Mouse (Mus musculus): ENCODE measurements around the gene Ric1. TPM values are rescaled to one million over a fixed set of nuclear protein-coding genes. Genes with fewer than 3 reads are reported as not detected.

Ric1 gene
- polyA plus RNA-seq, 1 experiment from 2014 or later: 31.4 TPM

DNA sequence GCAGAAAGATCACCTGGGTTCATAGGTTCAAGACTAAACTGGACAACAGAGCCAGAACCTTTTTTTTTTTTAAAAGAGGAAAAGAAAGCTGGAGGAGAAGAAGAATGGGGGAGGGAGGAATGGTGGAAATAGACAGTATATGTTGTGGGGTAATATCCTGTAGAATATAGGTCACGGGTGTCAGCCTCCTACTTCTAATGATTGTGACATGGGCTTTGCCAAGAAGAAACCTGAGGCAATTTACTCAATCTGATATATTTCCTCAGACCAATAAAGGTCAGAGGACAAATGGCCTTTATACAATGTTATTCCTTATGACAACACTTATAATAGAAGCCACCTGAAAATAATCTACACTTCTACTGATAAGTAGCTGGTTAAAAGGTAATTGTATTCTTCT, 21.7 kb upstream of the Ric1 start:
- no peak overlapping the region for H3K27ac ChIP-seq
- H3K4me3 ChIP-seq: no peak overlapping the region
- no peaks in the 10 kb centered on the region for H3K4me1 ChIP-seq
- H3K4me2 ChIP-seq (replicated peaks): no peak overlapping the region
- H3K27me3 ChIP-seq: no peaks in the 10 kb centered on the region
- H3K36me3 ChIP-seq: no peaks in the 10 kb centered on the region
- no peak overlapping the region for H3K9ac ChIP-seq
- H3K9me3 ChIP-seq: no peaks in the 10 kb centered on the region
- no peak for ATAC-seq (ENCODE audit: insufficient number of reproducible peaks, insufficient read depth, low FRiP score, low TSS enrichment)
- 56% methylated on average over 1 of the region's 1 CpGs for WGBS

DNA sequence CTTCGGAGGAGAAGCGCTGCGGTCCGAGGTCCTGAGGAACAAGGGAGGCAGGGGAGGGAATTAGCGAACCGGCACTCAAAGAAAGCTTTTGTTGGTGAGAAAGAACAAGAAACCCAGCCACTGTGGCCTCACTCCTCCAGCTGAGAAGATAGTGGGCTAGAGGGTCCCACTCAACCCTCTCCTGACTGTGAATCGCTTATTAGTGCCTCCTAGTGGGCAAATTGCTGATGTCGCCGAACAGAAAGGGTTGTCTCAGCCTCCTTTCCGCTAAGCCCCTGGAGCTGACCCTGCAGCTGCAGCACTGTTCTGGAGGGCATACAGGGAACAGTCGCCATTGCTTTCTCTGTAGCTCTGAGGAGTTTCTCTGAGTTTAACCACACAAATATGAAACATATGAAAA, 21.0 kb upstream of the Ric1 start:
- Histone ChIP-seq H3K27me3 (no peaks in the 10 kb centered on the region), H3K36me3 (no peaks in the 10 kb centered on the region), H3K4me2 (replicated peaks) (peak overlapping the region; percentile 35), H3K9ac (no peak overlapping the region), H3K4me1 (no peaks in the 10 kb centered on the region), H3K4me3 (no peak overlapping the region), H3K27ac (no peak overlapping the region), H3K9me3 (no peaks in the 10 kb centered on the region; the same call in 1 of the 2 replicates)
- 38% methylated on average over 11 of the region's 11 CpGs for WGBS
- ATAC-seq (ENCODE audit: insufficient number of reproducible peaks, insufficient read depth, low FRiP score, low TSS enrichment): no peak

DNA sequence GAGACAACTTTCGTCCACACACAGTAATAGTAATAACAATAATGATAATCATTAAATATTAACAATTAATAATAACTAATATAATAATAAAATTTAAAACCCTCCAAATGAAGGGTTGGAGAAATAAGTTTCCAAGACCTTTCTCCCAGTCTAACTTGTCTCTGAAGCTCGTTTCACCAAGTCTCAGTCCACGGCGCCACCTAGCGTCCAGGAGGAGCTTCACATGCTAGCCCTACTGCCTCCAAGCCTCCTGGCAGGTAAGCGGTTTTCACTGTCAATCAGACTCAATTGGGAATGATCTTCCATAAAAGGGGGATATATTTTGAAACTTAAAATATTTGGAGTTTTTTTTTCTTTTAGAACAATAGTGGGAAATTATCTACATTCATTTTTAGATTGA, 20.6 kb upstream of the Ric1 start:
- H3K27me3 ChIP-seq: no peaks in the 10 kb centered on the region
- no peak overlapping the region for H3K4me3 ChIP-seq
- H3K9me3 ChIP-seq: no peaks in the 10 kb centered on the region; the same call in 1 of the 2 replicates
- no peak overlapping the region for H3K27ac ChIP-seq
- no peak for ATAC-seq (ENCODE audit: insufficient number of reproducible peaks, insufficient read depth, low FRiP score, low TSS enrichment)
- H3K9ac ChIP-seq: no peak overlapping the region
- H3K36me3 ChIP-seq: no peaks in the 10 kb centered on the region
- no peaks in the 10 kb centered on the region for H3K4me1 ChIP-seq
- peak overlapping the region; percentile 35; the same call in 1 of the 2 replicates for H3K4me2 ChIP-seq (replicated peaks)
- 9% methylated on average over 6 of the region's 6 CpGs for WGBS

DNA sequence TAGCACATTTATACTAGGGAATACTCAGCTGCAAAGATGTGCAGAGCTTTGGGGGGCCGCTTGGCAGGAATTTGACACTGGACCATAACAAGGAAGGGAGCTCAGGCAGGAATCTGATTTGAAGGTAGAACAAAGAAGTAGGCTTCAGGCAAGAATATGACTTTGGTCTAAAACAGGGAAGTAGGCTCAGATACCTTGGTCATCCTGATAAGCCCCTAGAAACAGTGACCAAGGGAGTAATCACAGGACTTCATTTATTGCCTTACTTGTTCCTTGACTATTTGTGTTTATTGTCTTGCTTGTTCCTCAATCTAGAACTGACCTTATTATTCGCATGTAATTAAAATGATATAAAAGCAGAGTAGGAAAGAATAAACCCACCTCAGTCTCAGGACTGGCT, 18.0 kb upstream of the Ric1 start:
- WGBS: 87% methylated on average over 2 of the region's 2 CpGs

DNA sequence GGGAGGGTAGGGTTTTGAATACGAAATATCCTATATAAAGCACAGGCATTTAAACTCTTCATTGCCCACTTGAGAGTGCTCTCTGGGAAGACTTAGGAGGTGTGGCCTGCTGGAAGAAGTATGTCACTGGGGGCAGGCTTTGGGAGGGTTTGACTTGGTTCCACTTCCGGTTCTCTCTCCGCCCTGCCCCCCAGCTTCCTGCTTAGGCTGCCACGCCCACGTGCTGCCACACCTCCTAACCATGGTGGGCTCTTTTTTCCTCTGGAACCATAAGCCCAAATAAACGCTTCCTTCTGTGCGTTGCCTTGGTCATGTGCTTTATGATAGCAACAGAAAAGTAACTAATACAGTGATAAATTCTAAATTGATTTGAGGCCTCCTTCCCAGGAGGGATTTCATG, 16.5 kb upstream of the Ric1 start:
- ATAC-seq (ENCODE audit: insufficient number of reproducible peaks, insufficient read depth, low FRiP score, low TSS enrichment): no peak
- H3K27ac ChIP-seq: peak overlapping the region; percentile 47
- 77% methylated on average over 7 of the region's 7 CpGs for WGBS

More for the DNA sequence above, 18.0 kb upstream of the Ric1 start:
- no peaks in the 10 kb centered on the region for H3K36me3 ChIP-seq
- H3K4me3 ChIP-seq: no peak overlapping the region
- no peak overlapping the region for H3K9ac ChIP-seq
- H3K4me1 ChIP-seq: no peaks in the 10 kb centered on the region
- no peak for ATAC-seq (ENCODE audit: insufficient number of reproducible peaks, insufficient read depth, low FRiP score, low TSS enrichment)
- H3K27ac ChIP-seq: no peak overlapping the region
- H3K9me3 ChIP-seq: no peaks in the 10 kb centered on the region; the same call in 1 of the 2 replicates
- no peaks in the 10 kb centered on the region for H3K27me3 ChIP-seq
- no peak overlapping the region for H3K4me2 ChIP-seq (replicated peaks)

DNA sequence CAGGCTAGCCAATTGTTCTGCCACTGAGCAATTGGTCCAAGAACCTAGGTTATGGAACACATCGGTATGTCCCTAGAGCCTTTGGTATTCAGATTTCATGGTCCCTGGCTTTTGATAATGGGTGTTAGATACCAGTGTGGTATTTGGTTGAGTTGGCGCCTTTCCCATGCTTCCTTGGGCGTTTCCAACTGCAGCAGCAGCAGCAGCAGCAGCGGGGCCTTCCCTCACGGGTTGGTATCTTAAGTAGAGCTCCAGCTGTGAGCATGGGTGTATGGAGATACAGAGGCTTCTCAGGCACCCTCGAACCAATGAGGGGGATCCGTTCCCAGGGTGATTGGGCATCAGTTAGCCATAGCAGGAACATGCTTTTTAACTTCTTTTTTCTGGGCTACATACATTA, 13.9 kb upstream of the Ric1 start:
- H3K4me3 ChIP-seq: no peak overlapping the region
- no peak for ATAC-seq (ENCODE audit: insufficient number of reproducible peaks, insufficient read depth, low FRiP score, low TSS enrichment)
- no peak overlapping the region for H3K27ac ChIP-seq
- no peaks in the 10 kb centered on the region for H3K4me1 ChIP-seq
- 80% methylated on average over 7 of the region's 7 CpGs for WGBS
- H3K9ac ChIP-seq: no peak overlapping the region
- no peaks in the 10 kb centered on the region for H3K27me3 ChIP-seq
- H3K36me3 ChIP-seq: no peaks in the 10 kb centered on the region
- H3K9me3 ChIP-seq: no peaks in the 10 kb centered on the region; the same call in 1 of the 2 replicates
- no peak overlapping the region for H3K4me2 ChIP-seq (replicated peaks)

More for the DNA sequence above, 16.5 kb upstream of the Ric1 start:
- H3K36me3 ChIP-seq: no peaks in the 10 kb centered on the region
- H3K27me3 ChIP-seq: no peaks in the 10 kb centered on the region
- H3K4me2 ChIP-seq (replicated peaks): no peak overlapping the region; the same call in 1 of the 2 replicates
- H3K9me3 ChIP-seq: no peaks in the 10 kb centered on the region; the same call in 1 of the 2 replicates
- no peak overlapping the region for H3K9ac ChIP-seq
- H3K4me3 ChIP-seq: no peak overlapping the region
- no peaks in the 10 kb centered on the region for H3K4me1 ChIP-seq

DNA sequence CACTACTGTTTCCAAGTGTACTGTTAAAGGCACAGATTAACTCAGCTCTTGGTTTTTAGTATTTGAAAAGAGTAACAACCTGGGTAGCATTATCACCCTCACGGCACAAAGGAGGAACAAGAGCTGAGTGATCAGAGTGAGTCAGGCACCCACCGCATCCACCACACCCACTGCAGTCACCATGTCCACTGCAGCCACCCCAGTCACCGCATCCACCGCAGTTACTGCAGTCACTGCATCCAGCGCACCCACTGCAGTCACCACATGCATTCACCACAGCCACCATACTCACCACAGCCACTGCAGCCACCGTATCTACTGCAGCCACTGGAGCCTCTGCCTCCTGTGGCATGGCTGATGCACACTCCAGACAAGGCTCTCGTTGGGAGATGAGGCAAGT, 12.2 kb upstream of the Ric1 start:
- 89% methylated on average over 7 of the region's 7 CpGs for WGBS
- Histone ChIP-seq H3K4me1 (no peaks in the 10 kb centered on the region), H3K36me3 (no peaks in the 10 kb centered on the region), H3K4me2 (replicated peaks) (no peak overlapping the region), H3K4me3 (no peak overlapping the region), H3K27ac (no peak overlapping the region), H3K9ac (no peak overlapping the region), H3K27me3 (no peaks in the 10 kb centered on the region), H3K9me3 (no peaks in the 10 kb centered on the region; the same call in 1 of the 2 replicates)
- ATAC-seq (ENCODE audit: insufficient number of reproducible peaks, insufficient read depth, low FRiP score, low TSS enrichment): no peak

DNA sequence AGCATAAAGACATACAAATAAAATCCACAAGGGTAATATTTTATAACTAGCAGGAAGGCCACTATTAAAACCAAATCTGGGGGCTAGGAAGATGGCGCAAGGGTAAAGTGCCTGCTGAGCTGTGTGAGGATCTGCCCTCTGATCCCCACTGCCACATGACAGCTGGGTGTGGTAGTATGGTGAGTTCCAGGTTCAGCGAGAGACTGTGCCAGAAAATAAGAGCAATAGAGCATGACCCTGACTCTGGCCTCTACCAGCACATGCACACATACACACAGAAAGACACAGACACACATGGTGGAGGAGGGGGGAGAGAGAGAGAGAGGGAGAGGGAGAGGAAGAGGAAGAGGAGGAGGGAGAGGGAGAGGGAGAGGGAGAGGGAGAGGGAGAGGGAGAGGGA, 10.3 kb upstream of the Ric1 start:
- no peak overlapping the region for H3K4me3 ChIP-seq
- H3K27ac ChIP-seq: no peak overlapping the region
- no peaks in the 10 kb centered on the region for H3K4me1 ChIP-seq
- H3K36me3 ChIP-seq: 0 out of 2 replicates have a peak, but pooled peaks cover 5% of the 10 kb centered on the region
- no peak overlapping the region for H3K4me2 ChIP-seq (replicated peaks)
- H3K27me3 ChIP-seq: no peaks in the 10 kb centered on the region
- H3K9me3 ChIP-seq: no peaks in the 10 kb centered on the region
- H3K9ac ChIP-seq: no peak overlapping the region
- 77% methylated on average over 2 of the region's 2 CpGs for WGBS
- ATAC-seq (ENCODE audit: insufficient number of reproducible peaks, insufficient read depth, low FRiP score, low TSS enrichment): no peak

DNA sequence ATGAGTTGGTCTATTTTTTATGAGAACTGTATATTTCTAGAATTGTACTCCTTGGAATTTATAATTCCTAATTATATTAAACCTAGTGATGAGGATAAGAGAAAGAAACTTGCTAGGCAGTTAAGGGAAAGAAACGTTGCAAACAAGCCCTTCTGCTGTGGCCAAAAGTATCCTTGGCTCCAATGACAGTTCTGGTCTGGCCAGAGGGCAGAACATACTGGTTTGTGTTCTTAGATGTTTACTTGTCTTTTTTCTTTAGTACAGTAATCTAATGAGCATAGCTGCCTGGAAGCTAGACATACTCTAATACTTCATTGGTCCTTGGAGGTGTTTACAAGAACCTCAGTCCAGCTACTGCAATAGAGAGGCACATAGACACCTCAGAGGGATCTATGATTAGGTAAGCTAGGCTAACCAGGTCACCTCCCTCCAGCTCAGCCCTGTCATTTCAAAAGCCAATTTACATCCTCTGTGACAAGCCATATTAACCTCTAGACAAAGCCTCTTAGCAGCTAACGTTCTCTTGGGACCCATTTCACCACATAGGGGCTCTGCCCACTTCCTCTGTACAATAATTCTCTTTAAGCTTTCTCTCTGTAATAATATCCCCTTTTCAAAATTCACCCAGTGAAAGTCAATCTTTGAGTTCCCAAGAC, 8.8 kb upstream of the Ric1 start:
- Histone ChIP-seq H3K9me3 (no peaks in the 10 kb centered on the region), H3K36me3 (0 out of 2 replicates have a peak, but pooled peaks cover 5% of the 10 kb centered on the region), H3K9ac (no peak overlapping the region), H3K27me3 (no peaks in the 10 kb centered on the region), H3K4me1 (no peaks in the 10 kb centered on the region), H3K27ac (no peak overlapping the region), H3K4me2 (replicated peaks) (no peak overlapping the region), H3K4me3 (no peak overlapping the region)
- 45% methylated on average over 2 of the region's 2 CpGs for WGBS
- no peak for ATAC-seq (ENCODE audit: insufficient number of reproducible peaks, insufficient read depth, low FRiP score, low TSS enrichment)

DNA sequence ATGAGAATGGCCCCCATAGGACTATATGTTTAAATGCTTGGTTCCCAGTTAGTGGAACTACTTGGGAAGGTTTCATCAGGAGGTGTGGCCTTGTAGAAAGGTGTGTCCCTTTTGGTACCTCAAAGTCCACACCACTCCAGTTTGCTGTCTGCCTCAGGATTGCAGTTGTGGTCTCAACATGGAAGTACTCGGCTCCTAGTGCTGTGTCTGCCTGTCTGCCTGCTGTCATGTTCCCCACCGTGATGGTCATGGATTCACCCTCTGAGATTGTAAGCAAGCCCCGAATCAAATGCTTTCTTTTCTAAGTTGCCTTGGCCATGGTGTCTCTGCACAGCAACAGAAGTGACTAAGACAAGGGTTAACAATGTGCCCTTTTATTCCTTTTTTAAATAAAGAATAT, 8.0 kb upstream of the Ric1 start:
- ATAC-seq (ENCODE audit: insufficient number of reproducible peaks, insufficient read depth, low FRiP score, low TSS enrichment): no peak
- Histone ChIP-seq H3K27me3 (no peaks in the 10 kb centered on the region), H3K4me3 (no peak overlapping the region), H3K36me3 (0 out of 2 replicates have a peak, but pooled peaks cover 5% of the 10 kb centered on the region), H3K9me3 (no peaks in the 10 kb centered on the region), H3K4me1 (no peaks in the 10 kb centered on the region), H3K9ac (no peak overlapping the region), H3K4me2 (replicated peaks) (no peak overlapping the region), H3K27ac (no peak overlapping the region)
- 93% methylated on average over 3 of the region's 3 CpGs for WGBS

DNA sequence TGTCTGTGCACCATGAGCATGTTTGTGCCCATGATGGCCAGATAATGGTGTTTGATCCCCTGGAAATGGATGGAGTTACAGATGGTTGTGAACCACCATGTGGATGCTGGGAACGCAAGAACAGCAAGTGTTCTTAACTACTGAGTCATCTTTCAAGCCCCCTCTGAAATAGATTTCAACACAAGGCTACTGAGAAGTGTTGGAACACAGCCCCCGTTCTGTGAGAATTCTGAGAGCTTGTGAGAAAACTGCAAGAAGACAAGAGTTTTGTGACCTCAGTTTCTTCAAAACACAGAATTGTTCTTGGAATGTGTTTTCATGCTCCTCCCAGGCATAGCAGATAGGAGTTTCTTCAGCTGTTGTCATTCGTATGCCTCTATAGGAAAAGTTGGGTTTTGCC, 6.7 kb upstream of the Ric1 start:
- ATAC-seq (ENCODE audit: insufficient number of reproducible peaks, insufficient read depth, low FRiP score, low TSS enrichment): no peak
- H3K27me3 ChIP-seq: no peaks in the 10 kb centered on the region
- 90% methylated on average over 3 of the region's 3 CpGs for WGBS
- H3K4me3 ChIP-seq: no peak overlapping the region
- H3K4me2 ChIP-seq (replicated peaks): no peak overlapping the region
- H3K4me1 ChIP-seq: no peaks in the 10 kb centered on the region
- H3K9me3 ChIP-seq: no peaks in the 10 kb centered on the region
- H3K36me3 ChIP-seq: 0 out of 2 replicates have a peak, but pooled peaks cover 5% of the 10 kb centered on the region
- no peak overlapping the region for H3K27ac ChIP-seq
- no peak overlapping the region for H3K9ac ChIP-seq

DNA sequence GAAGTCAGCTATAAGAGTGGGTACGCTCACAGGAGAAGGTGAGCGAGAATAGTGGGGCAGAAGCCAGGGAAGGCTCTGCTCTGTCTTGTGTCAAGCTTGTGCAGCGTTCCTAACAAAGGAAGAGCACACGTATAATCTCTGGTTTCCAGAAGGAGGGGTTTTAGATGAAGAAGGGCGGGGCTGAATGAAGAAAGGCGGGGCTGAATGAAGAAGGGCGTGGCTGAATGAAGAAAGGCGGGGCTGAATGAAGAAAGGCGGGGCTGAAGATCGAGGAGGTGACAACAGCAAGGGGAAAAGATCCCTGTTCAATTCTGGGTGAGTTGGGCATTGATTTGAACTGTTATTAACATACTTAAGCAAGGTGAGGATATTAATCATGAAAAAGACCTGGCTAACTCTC, 6.1 kb upstream of the Ric1 start:
- H3K9ac ChIP-seq: no peak overlapping the region
- H3K4me2 ChIP-seq (replicated peaks): no peak overlapping the region
- no peaks in the 10 kb centered on the region for H3K9me3 ChIP-seq
- no peak overlapping the region for H3K4me3 ChIP-seq
- H3K27ac ChIP-seq: no peak overlapping the region
- no peaks in the 10 kb centered on the region for H3K27me3 ChIP-seq
- H3K4me1 ChIP-seq: no peaks in the 10 kb centered on the region
- WGBS: 77% methylated on average over 10 of the region's 10 CpGs
- 0 out of 2 replicates have a peak, but pooled peaks cover 5% of the 10 kb centered on the region for H3K36me3 ChIP-seq
- no peak for ATAC-seq (ENCODE audit: insufficient number of reproducible peaks, insufficient read depth, low FRiP score, low TSS enrichment)

Data from embryonic facial prominence, embryonic 12.5 days (tissue).